Mouse (Mus musculus) right cerebral cortex, postnatal 25 days (tissue): ENCODE measurements around the gene Fsip1.
"Not testable (repeated sequence)": the region's sequence is repeated elsewhere in the genome, so short reads cannot be mapped to it uniquely, and the experiment has no call there.

Experiments used
- DNase-seq: peaks from one replicate; pipeline ENCODE4 v3.0.0; 2022

Gene Fsip1

GRCm38 (mm10) chr2:118174558-118175383 lies 82.0 kb downstream of the Fsip1 start:
- DNase-seq: no peak

- no peak for DNase-seq
Observed at GRCm38 (mm10) chr2:118168225-118168624, 88.5 kb downstream of the Fsip1 start.

- no peak for DNase-seq
Observed at GRCm38 (mm10) chr2:118167731-118168130, 89.0 kb downstream of the Fsip1 start.

- DNase-seq: no peak
Observed at GRCm38 (mm10) chr2:118165691-118166090, 91.1 kb downstream of the Fsip1 start.

GRCm38 (mm10) chr2:118164137-118164536 lies 92.6 kb downstream of the Fsip1 start:
- DNase-seq: no peak

GRCm38 (mm10) chr2:118162486-118162885 lies 94.3 kb downstream of the Fsip1 start:
- DNase-seq: no peak

GRCm38 (mm10) chr2:118160991-118161390 lies 95.8 kb downstream of the Fsip1 start:
- no peak for DNase-seq

GRCm38 (mm10) chr2:118160547-118160946 lies 96.2 kb downstream of the Fsip1 start:
- DNase-seq: no peak

- DNase-seq: no peak
Observed at GRCm38 (mm10) chr2:118159126-118159525, 97.6 kb downstream of the Fsip1 start.

GRCm38 (mm10) chr2:118158095-118158494 lies 98.7 kb downstream of the Fsip1 start:
- no peak for DNase-seq

- peak; percentile 23 for DNase-seq
Observed at GRCm38 (mm10) chr2:118149855-118150563, 106.8 kb downstream of the Fsip1 start.

- no peak for DNase-seq
Observed at GRCm38 (mm10) chr2:118148321-118149142, 108.2 kb downstream of the Fsip1 start.

GRCm38 (mm10) chr2:118147749-118148148 lies 109.0 kb downstream of the Fsip1 start:
- DNase-seq: not testable (repeated sequence)

GRCm38 (mm10) chr2:118141651-118142050 lies 115.1 kb downstream of the Fsip1 start:
- no peak for DNase-seq

- no peak for DNase-seq
Observed at GRCm38 (mm10) chr2:118139261-118139660, 117.5 kb downstream of the Fsip1 start.

- DNase-seq: no peak
Observed at GRCm38 (mm10) chr2:118137776-118138175, 119.0 kb downstream of the Fsip1 start.

- no peak for DNase-seq
Observed at GRCm38 (mm10) chr2:118137071-118137470, 119.7 kb downstream of the Fsip1 start.

GRCm38 (mm10) chr2:118128313-118128712 lies 128.5 kb downstream of the Fsip1 start:
- no peak for DNase-seq

- no peak for DNase-seq
Observed at GRCm38 (mm10) chr2:118127516-118128288, 129.1 kb downstream of the Fsip1 start.

- no peak for DNase-seq
Observed at GRCm38 (mm10) chr2:118125943-118126470, 130.8 kb downstream of the Fsip1 start.

- no peak for DNase-seq
Observed at GRCm38 (mm10) chr2:118125211-118125939, 131.4 kb downstream of the Fsip1 start.
